ENCODE assay signal across 8 mouse cellular contexts in genomic region chr10:100486701-100487096, GRCm38 (mm10). TPM values are rescaled to one million over a fixed set of nuclear protein-coding genes. Genes with fewer than 3 reads are reported as not detected.
A peak's percentile ranks its signal among the peaks of the same experiment; 100 is the strongest.
DNase-seq lines count a peak whose midpoint lies in the region; ATAC-seq and TF ChIP-seq lines count a peak whose summit lies in the region.

No protein-coding gene starts in this region.

- no peaks in the 10 kb centered on the region for H3K27me3 ChIP-seq in spleen, adult 2 months (ENCODE audit: control insufficient read depth, insufficient read depth, low read length)
- H3K27me3 ChIP-seq in heart, postnatal 0 days (ENCODE audit: control insufficient read depth, insufficient read depth, low read length) = no peaks in the 10 kb centered on the region
- no peaks in the 10 kb centered on the region for H3K27me3 ChIP-seq in liver, postnatal 0 days (ENCODE audit: insufficient read depth, low read length)
- no peaks in the 10 kb centered on the region for H3K27me3 ChIP-seq in stomach, embryonic 15.5 days (replicated peaks)

- H3K9me3 ChIP-seq in heart, postnatal 0 days (replicated peaks; ENCODE audit: control insufficient read depth, low read length) = no peaks in the 10 kb centered on the region
- H3K9me3 ChIP-seq in liver, postnatal 0 days (ENCODE audit: low read length) = no peaks in the 10 kb centered on the region
- H3K9me3 ChIP-seq in stomach, embryonic 15.5 days = no peaks in the 10 kb centered on the region

- H3K4me2 ChIP-seq in heart, postnatal 0 days (ENCODE audit: low read depth, low read length) = peak overlapping the region; percentile 67
- H3K4me2 ChIP-seq in liver, postnatal 0 days (ENCODE audit: low read depth, low read length) = peak overlapping the region; percentile 94
- peak overlapping the region; percentile 50 for H3K4me2 ChIP-seq in stomach, embryonic 15.5 days

- peak overlapping the region; percentile 13; the same call in 1 of the 2 replicates for H3K27ac ChIP-seq in spleen, adult 2 months (ENCODE audit: insufficient read depth, low read length)
- H3K27ac ChIP-seq in heart, postnatal 0 days (ENCODE audit: low read depth) = peak overlapping the region; percentile 54
- H3K27ac ChIP-seq in liver, postnatal 0 days (ENCODE audit: low read depth) = peak overlapping the region; percentile 73
- peak overlapping the region; percentile 71 for H3K27ac ChIP-seq in stomach, embryonic 15.5 days

- WGBS in spleen, adult 2 months = under 1% methylated on average over 13 of the region's 13 CpGs
- WGBS in heart, postnatal 0 days = under 1% methylated on average over 13 of the region's 13 CpGs
- 0% methylated on average over 13 of the region's 13 CpGs for WGBS in liver, postnatal 0 days (ENCODE audit: insufficient replicate concordance)
- under 1% methylated on average over 13 of the region's 13 CpGs for WGBS in stomach, embryonic 15.5 days

- no peak for TF ChIP-seq EP300 in heart, postnatal 0 days (IDR thresholded peaks at IDR 0.05; ENCODE audit: low read depth)
- no peak for TF ChIP-seq EP300 in liver, postnatal 0 days (IDR thresholded peaks at IDR 0.05; ENCODE audit: low read depth)

- no peaks in the 10 kb centered on the region for H3K36me3 ChIP-seq in spleen, adult 2 months (ENCODE audit: control insufficient read depth, insufficient read depth, low read length)
- no peaks in the 10 kb centered on the region for H3K36me3 ChIP-seq in heart, postnatal 0 days (replicated peaks; ENCODE audit: control insufficient read depth, insufficient read depth, low read length)
- 0 out of 2 replicates have a peak, but pooled peaks cover 2% of the 10 kb centered on the region for H3K36me3 ChIP-seq in liver, postnatal 0 days (replicated peaks; ENCODE audit: insufficient read depth, low read length)
- no peaks in the 10 kb centered on the region for H3K36me3 ChIP-seq in stomach, embryonic 15.5 days

- peak overlapping the region; percentile 76 for H3K9ac ChIP-seq in heart, postnatal 0 days (replicated peaks; ENCODE audit: low read depth, low read length)
- peak overlapping the region; percentile 80 for H3K9ac ChIP-seq in liver, postnatal 0 days (replicated peaks)
- peak overlapping the region; percentile 47 for H3K9ac ChIP-seq in stomach, embryonic 15.5 days

- no peak for TF ChIP-seq POLR2A in spleen, adult 2 months (IDR thresholded peaks at IDR 0.05; ENCODE audit: low read depth, low read length)

- H3K4me3 ChIP-seq in spleen, adult 2 months (ENCODE audit: extremely low read depth, insufficient read depth, insufficient read length) = peak overlapping the region; percentile 82
- peak overlapping the region; percentile 84 for H3K4me3 ChIP-seq in heart, postnatal 0 days (ENCODE audit: low read depth, low read length)
- H3K4me3 ChIP-seq in liver, postnatal 0 days (ENCODE audit: low read depth, low read length) = peak overlapping the region; percentile 89
- H3K4me3 ChIP-seq in stomach, embryonic 15.5 days (replicated peaks) = peak overlapping the region; percentile 62

- no peaks in the 10 kb centered on the region for H3K4me1 ChIP-seq in spleen, adult 2 months (ENCODE audit: control insufficient read depth, insufficient read depth, insufficient read length)
- H3K4me1 ChIP-seq in heart, postnatal 0 days (ENCODE audit: control insufficient read depth, insufficient read depth) = peaks cover 8% of the 10 kb centered on the region; the same call in 1 of the 2 replicates
- peaks cover 5% of the 10 kb centered on the region for H3K4me1 ChIP-seq in liver, postnatal 0 days (ENCODE audit: insufficient read depth)
- no peaks in the 10 kb centered on the region; the same call in 1 of the 2 replicates for H3K4me1 ChIP-seq in stomach, embryonic 15.5 days

- peak; percentile 2; the same call in 1 of the 2 replicates for ATAC-seq in heart, postnatal 0 days (ENCODE audit: insufficient read depth, low read depth)
- peak; percentile 3 for ATAC-seq in liver, postnatal 0 days
- ATAC-seq in stomach, embryonic 15.5 days (ENCODE audit: insufficient read depth, low FRiP score, low read depth) = peak; percentile 9; the same call in 1 of the 2 replicates

- DNase-seq in adrenal gland, adult 8-10 months = peak; percentile 5
- no peak for DNase-seq in adrenal gland, postnatal 25 days
- no peak for DNase-seq in spleen, adult 2 months (ENCODE audit: low read depth in 1 of 2, low spot score in 2 of 2)
- no peak for DNase-seq in spleen, postnatal 14 days (ENCODE audit: low spot score in 2 of 2)
- DNase-seq in heart, postnatal 0 days (ENCODE audit: low spot score) = peak; percentile 9
- no peak for DNase-seq in liver, postnatal 0 days
- no peak for DNase-seq in frontal cortex, postnatal 36 days (ENCODE audit: low spot score in 2 of 2)

- TF ChIP-seq CTCF in spleen, adult 2 months (IDR thresholded peaks at IDR 0.05; ENCODE audit: extremely low read depth, insufficient read depth, insufficient read length, insufficient replicate concordance) = no peak
- no peak for TF ChIP-seq CTCF in heart, postnatal 0 days (IDR thresholded peaks at IDR 0.05; ENCODE audit: low read depth)
- no peak for TF ChIP-seq CTCF in liver, postnatal 0 days (IDR thresholded peaks at IDR 0.05; ENCODE audit: low read depth)

RNA-seq across cellular contexts. Expression of gene Tmtc3, which starts 0.5 kb away (rescaled TPM):
- 10 to 100 TPM; 20.3 to 22.8 (median 21.0) TPM for total RNA-seq in adrenal gland, adult 8-10 months (2022)
- 22.4 and 26.8 TPM in 2 replicates for total RNA-seq in adrenal gland, postnatal 25 days (2021)
- 1.6 and 1.8 TPM in 2 replicates for polyA plus RNA-seq in spleen, adult 2 months (2012; rRNA removed)
- total RNA-seq in heart, postnatal 0 days (2014; rRNA removed; ENCODE audit: low replicate concordance) = 10.1 and 19.4 TPM in 2 replicates
- 6.6 and 7.2 TPM in 2 replicates for polyA plus RNA-seq in heart, postnatal 0 days (2015; fragmentation: Nextera tagmentation; extraction: Ambion mirVana)
- 2.5 TPM in 2 replicates for polyA plus RNA-seq in liver, postnatal 0 days (2015; fragmentation: Nextera tagmentation; extraction: Ambion mirVana)
- 22.2 and 22.5 TPM in 2 replicates for polyA plus RNA-seq in stomach, embryonic 15.5 days (2015; fragmentation: Nextera tagmentation; extraction: Ambion mirVana)

RNA-seq across cellular contexts. Expression of gene Cep290, which starts 0.7 kb away (rescaled TPM):
- 10 to 100 TPM in 2 of 4 experiments, 1 to 10 TPM in 2; 8.7 to 17.8 (median 11.3) TPM for total RNA-seq in adrenal gland, adult 8-10 months (2022)
- total RNA-seq in adrenal gland, postnatal 25 days (2021) = 14.0 and 14.2 TPM in 2 replicates
- polyA plus RNA-seq in spleen, adult 2 months (2012; rRNA removed) = 0.09 and 0.13 TPM in 2 replicates
- total RNA-seq in heart, postnatal 0 days (2014; rRNA removed; ENCODE audit: low replicate concordance) = 0.89 and 11.8 TPM in 2 replicates
- polyA plus RNA-seq in heart, postnatal 0 days (2015; fragmentation: Nextera tagmentation; extraction: Ambion mirVana) = 1.6 and 1.9 TPM in 2 replicates
- 1.7 TPM in 2 replicates for polyA plus RNA-seq in liver, postnatal 0 days (2015; fragmentation: Nextera tagmentation; extraction: Ambion mirVana)
- 5.2 and 6.0 TPM in 2 replicates for polyA plus RNA-seq in stomach, embryonic 15.5 days (2015; fragmentation: Nextera tagmentation; extraction: Ambion mirVana)

Comparison
In these comparisons a context has a peak if more than half of its experiments do, and no peak if none do; other contexts are left out.
1. DNase-seq: peak in adrenal gland, adult 8-10 months (single experiment) and heart, postnatal 0 days (single experiment); none in adrenal gland, postnatal 25 days (single experiment), spleen, adult 2 months (0 of 2), spleen, postnatal 14 days (0 of 2), liver, postnatal 0 days (single experiment) and frontal cortex, postnatal 36 days (0 of 2).
2. H3K27ac ChIP-seq: peak in every context shown above with its lines; median percentile 73 in liver, postnatal 0 days; 71 in stomach, embryonic 15.5 days; 54 in heart, postnatal 0 days; 13 in spleen, adult 2 months.
3. Peak in every context shown above with its lines, with median percentiles within 50 percentile points of each other: H3K4me3 ChIP-seq, ATAC-seq, H3K4me2 ChIP-seq and H3K9ac ChIP-seq.